Mouse (Mus musculus): ENCODE data around the gene Hao2. TPM values are rescaled to one million over a fixed set of nuclear protein-coding genes. Genes with fewer than 3 reads are reported as not detected.

Gene Hao2
- polyA plus RNA-seq, 1 experiment = not detected

DNA sequence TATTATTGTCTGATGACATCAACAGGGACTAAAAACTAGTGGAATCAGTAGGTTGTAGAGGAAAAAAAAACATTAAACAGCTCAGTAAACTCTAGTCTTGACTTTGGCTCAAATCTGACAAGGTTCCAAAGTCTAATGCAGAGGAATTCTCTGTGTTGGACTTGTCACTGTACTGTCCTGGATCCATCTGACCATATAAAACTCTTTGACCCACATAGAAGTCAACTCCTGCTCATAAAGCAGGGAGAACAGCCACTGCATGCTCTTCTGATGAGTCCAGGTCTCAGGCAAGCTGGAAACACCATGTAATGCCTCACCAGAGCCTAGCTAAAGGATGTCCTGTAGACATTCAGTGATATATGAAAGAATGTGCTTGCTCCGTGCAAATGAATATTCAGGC, 41.0 kb upstream of the Hao2 start:
- Histone ChIP-seq H3K27me3 (ENCODE audit: control insufficient read depth, insufficient read depth, insufficient read length) (no peaks in the 10 kb centered on the region), H3K79me2 (ENCODE audit: control insufficient read depth, insufficient read depth) (no peaks in the 10 kb centered on the region), H3K4me3 (ENCODE audit: insufficient read depth, poor library complexity, severe bottlenecking) (no peak overlapping the region), H3K79me3 (ENCODE audit: low read depth) (no peaks in the 10 kb centered on the region), H3K36me3 (ENCODE audit: control insufficient read depth, insufficient read depth) (no peaks in the 10 kb centered on the region), H3ac (ENCODE audit: control insufficient read depth, insufficient read length, low read depth) (no peak overlapping the region)
- TF ChIP-seq MAX (IDR thresholded peaks at IDR 0.05) (no peak), FOSL1 (IDR thresholded peaks at IDR 0.05; ENCODE audit: insufficient read depth, low read length, poor library complexity, severe bottlenecking) (no peak), MYOD1 (IDR thresholded peaks at IDR 0.05; ENCODE audit: control insufficient read depth, insufficient read length, low read depth) (no peak), CEBPB (IDR thresholded peaks at IDR 0.05; ENCODE audit: low read depth) (no peak), CTCF (IDR thresholded peaks at IDR 0.05; ENCODE audit: control insufficient read depth, insufficient read depth, insufficient read length) (no peak)

- TF ChIP-seq MYOD1 (IDR thresholded peaks at IDR 0.05; ENCODE audit: control insufficient read depth, insufficient read length, low read depth) (no peak), MAX (IDR thresholded peaks at IDR 0.05) (no peak), CTCF (IDR thresholded peaks at IDR 0.05; ENCODE audit: control insufficient read depth, insufficient read depth, insufficient read length) (no peak), MYOG (IDR thresholded peaks at IDR 0.05; ENCODE audit: control insufficient read depth, extremely low read depth, insufficient read length) (no peak), CEBPB (IDR thresholded peaks at IDR 0.05; ENCODE audit: low read depth) (no peak)
- Histone ChIP-seq H3K36me3 (ENCODE audit: control insufficient read depth, insufficient read depth) (no peaks in the 10 kb centered on the region), H3K27me3 (ENCODE audit: control insufficient read depth, insufficient read depth, insufficient read length) (no peaks in the 10 kb centered on the region), H3K79me3 (ENCODE audit: low read depth) (no peaks in the 10 kb centered on the region), H3ac (ENCODE audit: control insufficient read depth, insufficient read length, low read depth) (no peak overlapping the region), H3K4me3 (ENCODE audit: insufficient read depth, poor library complexity, severe bottlenecking) (no peak overlapping the region), H3K79me2 (ENCODE audit: control insufficient read depth, insufficient read depth) (no peaks in the 10 kb centered on the region)
These were observed 39.4 kb upstream of the Hao2 start for GRCm38 (mm10) chr3:98932421-98932820.

DNA sequence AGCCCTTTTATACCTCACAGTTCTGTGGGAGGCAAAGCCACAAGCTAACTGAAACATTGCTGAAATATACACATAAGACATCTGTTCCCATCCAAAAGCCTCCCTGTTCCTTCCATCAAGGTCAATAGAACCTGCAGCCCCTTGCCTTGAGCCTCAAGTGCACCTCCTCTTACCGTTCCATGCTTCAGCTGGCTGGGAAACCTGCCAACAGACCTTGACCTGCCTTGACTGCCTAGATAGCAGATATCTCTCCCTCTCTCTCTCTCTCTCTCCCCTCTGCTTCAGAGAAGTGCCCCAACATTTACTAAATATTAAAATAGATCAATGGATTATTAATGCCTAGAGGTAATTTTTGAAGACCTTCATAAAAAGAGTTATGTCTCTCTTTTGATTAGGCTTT, 38.8 kb upstream of the Hao2 start:
- no peak for TF ChIP-seq CEBPB (IDR thresholded peaks at IDR 0.05; ENCODE audit: low read depth)
- TF ChIP-seq MYOG (IDR thresholded peaks at IDR 0.05; ENCODE audit: control insufficient read depth, extremely low read depth, insufficient read length) = no peak
- no peak for TF ChIP-seq MAX (IDR thresholded peaks at IDR 0.05)
- no peak for TF ChIP-seq FOSL1 (IDR thresholded peaks at IDR 0.05; ENCODE audit: insufficient read depth, low read length, poor library complexity, severe bottlenecking)
- no peak for TF ChIP-seq CTCF (IDR thresholded peaks at IDR 0.05; ENCODE audit: control insufficient read depth, insufficient read depth, insufficient read length)
- no peak for TF ChIP-seq MYOD1 (IDR thresholded peaks at IDR 0.05; ENCODE audit: control insufficient read depth, insufficient read length, low read depth)
- TF ChIP-seq USF1 (IDR thresholded peaks at IDR 0.05; ENCODE audit: low read depth) = no peak
- H3K4me3 ChIP-seq (ENCODE audit: insufficient read depth, poor library complexity, severe bottlenecking) = no peak overlapping the region
- no peak overlapping the region for H3ac ChIP-seq (ENCODE audit: control insufficient read depth, insufficient read length, low read depth)
- H3K36me3 ChIP-seq (ENCODE audit: control insufficient read depth, insufficient read depth) = no peaks in the 10 kb centered on the region
- no peaks in the 10 kb centered on the region for H3K27me3 ChIP-seq (ENCODE audit: control insufficient read depth, insufficient read depth, insufficient read length)
- no peaks in the 10 kb centered on the region for H3K79me3 ChIP-seq (ENCODE audit: low read depth)
- no peaks in the 10 kb centered on the region for H3K79me2 ChIP-seq (ENCODE audit: control insufficient read depth, insufficient read depth)

DNA sequence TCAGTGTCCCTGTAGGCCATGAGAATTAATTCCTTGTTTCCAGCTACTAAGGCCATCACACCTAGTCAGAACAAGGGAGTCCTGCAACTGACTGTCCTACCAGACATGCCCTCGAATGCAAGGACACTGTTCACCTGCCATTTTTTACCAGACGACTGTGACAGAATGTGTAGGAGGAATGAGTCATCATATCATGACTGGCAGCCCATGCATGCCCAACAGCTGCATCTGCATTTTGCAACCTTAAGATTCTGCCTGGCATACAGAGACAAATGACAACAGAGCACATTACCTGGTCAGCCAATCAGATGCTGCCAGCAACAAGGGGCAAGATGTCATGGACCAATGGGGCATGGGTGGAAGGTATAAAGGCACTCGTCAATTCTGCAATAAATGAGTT, 27.4 kb upstream of the Hao2 start:
- Histone ChIP-seq H3K79me2 (ENCODE audit: control insufficient read depth, insufficient read depth) (no peaks in the 10 kb centered on the region), H3K79me3 (ENCODE audit: low read depth) (no peaks in the 10 kb centered on the region), H3K27me3 (ENCODE audit: control insufficient read depth, insufficient read depth, insufficient read length) (no peaks in the 10 kb centered on the region), H3K4me3 (ENCODE audit: insufficient read depth, poor library complexity, severe bottlenecking) (no peak overlapping the region), H3ac (ENCODE audit: control insufficient read depth, insufficient read length, low read depth) (no peak overlapping the region), H3K36me3 (ENCODE audit: control insufficient read depth, insufficient read depth) (no peaks in the 10 kb centered on the region)
- TF ChIP-seq MYOG (IDR thresholded peaks at IDR 0.05; ENCODE audit: control insufficient read depth, extremely low read depth, insufficient read length) (no peak), MYOD1 (IDR thresholded peaks at IDR 0.05; ENCODE audit: control insufficient read depth, insufficient read length, low read depth) (peak; percentile 92), USF1 (IDR thresholded peaks at IDR 0.05; ENCODE audit: low read depth) (no peak), CTCF (IDR thresholded peaks at IDR 0.05; ENCODE audit: control insufficient read depth, insufficient read depth, insufficient read length) (no peak)

DNA sequence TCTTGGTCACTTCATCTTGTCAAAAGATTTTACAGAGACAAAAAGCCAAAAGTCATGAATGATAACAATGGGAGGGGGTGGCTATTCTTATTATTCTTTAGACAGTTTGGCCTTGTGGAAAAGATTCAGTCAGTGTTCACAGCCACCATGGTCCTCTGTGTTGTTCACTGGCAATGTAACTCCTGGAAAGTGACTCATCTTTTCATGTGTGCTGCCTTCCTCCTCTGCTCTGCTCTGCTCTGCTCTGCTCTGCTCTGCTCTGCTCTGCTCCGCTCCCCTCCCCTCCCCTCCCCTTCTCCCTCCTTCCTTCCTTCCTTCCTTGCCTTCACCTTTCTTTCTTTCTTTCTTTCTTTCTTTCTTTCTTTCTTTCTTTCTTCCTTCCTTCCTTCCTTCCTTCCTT, 24.2 kb upstream of the Hao2 start:
- Histone ChIP-seq H3K36me3 (ENCODE audit: control insufficient read depth, insufficient read depth) (no peaks in the 10 kb centered on the region), H3K4me3 (ENCODE audit: insufficient read depth, poor library complexity, severe bottlenecking) (no peak overlapping the region)
- no peak for TF ChIP-seq CTCF (IDR thresholded peaks at IDR 0.05; ENCODE audit: control insufficient read depth, insufficient read depth, insufficient read length)
- no peak for TF ChIP-seq USF1 (IDR thresholded peaks at IDR 0.05; ENCODE audit: low read depth)
- no peak for TF ChIP-seq FOSL1 (IDR thresholded peaks at IDR 0.05; ENCODE audit: insufficient read depth, low read length, poor library complexity, severe bottlenecking)
- TF ChIP-seq MAX (IDR thresholded peaks at IDR 0.05) = no peak
- TF ChIP-seq CEBPB (IDR thresholded peaks at IDR 0.05; ENCODE audit: low read depth) = no peak
- no peak for TF ChIP-seq MYOG (IDR thresholded peaks at IDR 0.05; ENCODE audit: control insufficient read depth, extremely low read depth, insufficient read length)
- TF ChIP-seq MYOD1 (IDR thresholded peaks at IDR 0.05; ENCODE audit: control insufficient read depth, insufficient read length, low read depth) = no peak

GRCm38 (mm10) chr3:98916856-98917255, 23.8 kb upstream of the Hao2 start:
- H3K36me3 ChIP-seq (ENCODE audit: control insufficient read depth, insufficient read depth) = no peaks in the 10 kb centered on the region
- H3K27me3 ChIP-seq (ENCODE audit: control insufficient read depth, insufficient read depth, insufficient read length) = no peaks in the 10 kb centered on the region
- TF ChIP-seq MAX (IDR thresholded peaks at IDR 0.05) (no peak), CTCF (IDR thresholded peaks at IDR 0.05; ENCODE audit: control insufficient read depth, insufficient read depth, insufficient read length) (no peak), USF1 (IDR thresholded peaks at IDR 0.05; ENCODE audit: low read depth) (no peak), CEBPB (IDR thresholded peaks at IDR 0.05; ENCODE audit: low read depth) (no peak), MYOD1 (IDR thresholded peaks at IDR 0.05; ENCODE audit: control insufficient read depth, insufficient read length, low read depth) (no peak), MYOG (IDR thresholded peaks at IDR 0.05; ENCODE audit: control insufficient read depth, extremely low read depth, insufficient read length) (no peak), FOSL1 (IDR thresholded peaks at IDR 0.05; ENCODE audit: insufficient read depth, low read length, poor library complexity, severe bottlenecking) (no peak)
- H3K4me3 ChIP-seq (ENCODE audit: insufficient read depth, poor library complexity, severe bottlenecking) = no peak overlapping the region
- no peak overlapping the region for H3ac ChIP-seq (ENCODE audit: control insufficient read depth, insufficient read length, low read depth)
- H3K79me3 ChIP-seq (ENCODE audit: low read depth) = no peaks in the 10 kb centered on the region
- H3K79me2 ChIP-seq (ENCODE audit: control insufficient read depth, insufficient read depth) = no peaks in the 10 kb centered on the region

More for the DNA sequence above, 24.2 kb upstream of the Hao2 start:
- H3K79me3 ChIP-seq (ENCODE audit: low read depth) = no peaks in the 10 kb centered on the region
- no peaks in the 10 kb centered on the region for H3K27me3 ChIP-seq (ENCODE audit: control insufficient read depth, insufficient read depth, insufficient read length)
- H3ac ChIP-seq (ENCODE audit: control insufficient read depth, insufficient read length, low read depth) = no peak overlapping the region
- H3K79me2 ChIP-seq (ENCODE audit: control insufficient read depth, insufficient read depth) = no peaks in the 10 kb centered on the region
